Mouse (Mus musculus) thymus, postnatal 0 days (tissue): ENCODE data around the gene Tbc1d10a. TPM values are rescaled to one million over a fixed set of nuclear protein-coding genes. Genes with fewer than 3 reads are reported as not detected.

Experiments used
- DNase-seq: peaks from one replicate; pipeline ENCODE4 v3.0.0-alpha.2; 2015; ENCODE audit warnings: low spot score
- microRNA-seq: library from miRNA; unstranded; fragments of <30 nt; microRNA quantifications from one replicate; pipeline ENCODE4, GENCODE M21; 2016; ENCODE audit warnings: borderline number of aligned reads
- polyA plus RNA-seq: library from polyadenylated mRNA; unstranded; fragments of >200 nt; fragmentation: Nextera tagmentation; extraction: Ambion mirVana; gene quantifications from 2 replicates; pipeline ENCODE4 v1.2.1, GENCODE M21; 2015

The Tbc1d10a gene
- polyA plus RNA-seq, 1 experiment from 2014 or later, result 50.1 TPM

DNA sequence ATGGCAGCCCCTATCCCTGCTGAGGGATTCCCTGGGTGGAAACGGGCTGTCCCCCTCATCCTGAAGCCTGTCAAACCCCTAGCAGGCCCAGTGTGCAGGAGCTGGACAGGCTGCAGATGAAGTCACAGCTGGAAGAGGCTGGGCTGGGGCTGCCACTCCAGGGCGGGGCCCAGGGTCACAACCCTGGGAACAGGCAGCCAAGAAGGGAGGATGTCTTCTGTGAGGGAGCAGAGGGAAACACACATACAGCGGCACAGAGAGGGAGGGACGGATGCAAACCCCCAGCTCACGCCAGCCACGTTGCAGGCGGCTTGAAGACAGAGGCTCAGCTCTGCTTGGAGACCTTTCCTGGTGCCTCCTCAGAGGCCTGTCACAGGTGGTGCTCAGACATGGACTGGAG lies 77.5 kb downstream of the Tbc1d10a start:
- DNase-seq, result no peak

Small RNAs within 50 kb of the gene (microRNA-seq; reads per million reads assigned to microRNA genes)
- gene Mir3060, result 3.7 reads per million

Other genes with a start within 250 kb of the Tbc1d10a start
- gene Pes1, start 222.8 kb upstream of the Tbc1d10a start, polyA plus RNA-seq, result 54.9 and 66.4 TPM in 2 replicates
- gene 4930556J24Rik, start 210.0 kb upstream of the Tbc1d10a start, polyA plus RNA-seq, result 0.10 TPM in 1 of 2 replicates, not detected in the other
- 0.17 and 0.39 TPM in 2 replicates for gene Gal3st1, start 203.2 kb upstream of the Tbc1d10a start, polyA plus RNA-seq
- 0.08 and 0.27 TPM in 2 replicates for gene Sec14l4, start 155.3 kb upstream of the Tbc1d10a start, polyA plus RNA-seq
- 0.64 and 0.91 TPM in 2 replicates for gene Sec14l3, start 121.9 kb upstream of the Tbc1d10a start, polyA plus RNA-seq
- gene Mtfp1, start 91.3 kb upstream of the Tbc1d10a start, polyA plus RNA-seq, result 4.1 and 5.3 TPM in 2 replicates
- 0.30 and 0.54 TPM in 2 replicates for gene Sec14l2, start 63.4 kb upstream of the Tbc1d10a start, polyA plus RNA-seq
- 18.9 and 19.6 TPM in 2 replicates for gene Rnf215, start 51.6 kb upstream of the Tbc1d10a start, polyA plus RNA-seq
- 2.0 and 2.2 TPM in 2 replicates for gene Ccdc157, start 26.5 kb upstream of the Tbc1d10a start, polyA plus RNA-seq
- 35.4 and 42.0 TPM in 2 replicates for gene Sf3a1, start 26.4 kb upstream of the Tbc1d10a start, polyA plus RNA-seq
- gene Castor1, start 31.4 kb downstream of the Tbc1d10a start, polyA plus RNA-seq, result 37.9 and 45.8 TPM in 2 replicates
- 2.1 and 2.6 TPM in 2 replicates for gene Osm, start 49.6 kb downstream of the Tbc1d10a start, polyA plus RNA-seq
- gene Lif, start 70.8 kb downstream of the Tbc1d10a start, polyA plus RNA-seq, result 0.49 and 0.65 TPM in 2 replicates